Mouse (Mus musculus) urinary bladder, postnatal 4 days (tissue): ENCODE data around the gene Zscan22.
A peak's percentile ranks its signal among the peaks of the same experiment; 100 is the strongest.
"Not testable (repeated sequence)": the region's sequence is repeated elsewhere in the genome, so short reads cannot be mapped to it uniquely, and the experiment has no call there.

ENCODE experiments used
- DNase-seq, 2 experiments: peaks; one replicate each; pipeline ENCODE4 v3.0.0; 2021 to 2022; ENCODE audit warnings: low spot score in 2 of 2

Gene Zscan22

DNA sequence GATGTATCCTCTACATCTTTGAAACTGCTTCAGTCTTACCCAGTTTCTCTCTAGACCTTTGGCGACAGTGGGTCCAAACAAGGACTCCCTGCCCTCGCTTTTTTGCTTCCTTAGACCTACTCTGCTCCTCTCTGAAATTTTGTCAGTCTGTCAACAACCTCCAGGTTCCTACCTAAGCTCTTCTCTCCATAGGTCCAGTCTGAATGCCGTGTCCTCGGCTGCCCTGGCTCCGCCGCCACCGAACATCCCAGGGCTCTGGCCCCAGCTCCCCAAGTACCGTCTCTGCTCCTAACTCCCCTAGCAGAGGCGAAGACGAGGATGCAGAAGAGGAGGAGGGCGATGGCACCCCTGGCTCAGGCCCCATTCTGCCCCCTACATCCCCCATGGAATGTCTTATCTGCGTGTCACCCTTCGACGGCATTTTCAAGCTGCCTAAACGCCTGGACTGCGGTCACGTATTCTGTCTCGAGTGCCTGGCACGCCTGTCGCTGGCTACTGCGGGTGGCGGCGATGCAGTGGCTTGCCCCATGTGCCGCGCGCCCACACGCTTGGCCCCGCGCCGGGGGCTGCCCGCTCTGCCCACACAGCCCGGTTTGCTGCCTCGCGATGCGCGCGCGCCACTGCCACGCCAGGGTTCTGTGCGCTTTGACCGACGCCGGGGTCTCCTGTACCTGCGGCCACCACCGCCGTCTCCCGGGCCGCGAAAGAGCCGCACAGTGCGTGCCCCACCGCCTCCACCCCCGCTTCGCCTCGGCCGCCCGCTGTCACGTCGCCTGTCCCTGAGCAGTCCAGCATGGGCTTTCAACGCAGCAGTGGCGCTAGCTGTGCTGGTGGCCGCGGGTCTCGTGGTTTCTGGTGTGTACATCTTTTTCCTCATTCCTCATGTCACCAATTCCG lies 30.3 kb downstream of the Zscan22 start:
- DNase-seq: no peak

- no peak for DNase-seq
These were observed 36.1 kb downstream of the Zscan22 start for GRCm38 (mm10) chr7:12933615-12934140.

DNA sequence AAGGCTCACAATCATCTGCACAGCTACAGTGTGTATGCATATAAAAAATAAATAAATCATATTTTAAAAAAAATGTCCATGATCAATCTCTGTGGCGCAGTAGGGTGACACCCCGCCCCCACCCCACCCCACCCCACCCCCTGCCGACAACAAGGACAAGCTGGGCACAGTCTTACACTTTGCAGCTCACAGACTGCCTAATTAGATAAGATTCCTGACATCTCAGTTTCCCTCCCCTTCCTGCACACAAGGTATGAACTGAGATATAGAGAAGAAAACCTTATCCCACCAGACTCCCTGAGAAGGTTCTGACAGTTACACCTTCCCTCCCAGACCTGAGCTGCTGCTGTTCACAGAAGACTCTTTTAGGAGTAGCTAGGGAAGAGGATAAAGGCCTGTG lies 37.2 kb downstream of the Zscan22 start:
- no peak for DNase-seq

- not testable (repeated sequence) for DNase-seq
These were observed 39.7 kb downstream of the Zscan22 start for GRCm38 (mm10) chr7:12937254-12937803.

GRCm38 (mm10) chr7:12940599-12940998 lies 43.0 kb downstream of the Zscan22 start:
- no peak for DNase-seq

DNA sequence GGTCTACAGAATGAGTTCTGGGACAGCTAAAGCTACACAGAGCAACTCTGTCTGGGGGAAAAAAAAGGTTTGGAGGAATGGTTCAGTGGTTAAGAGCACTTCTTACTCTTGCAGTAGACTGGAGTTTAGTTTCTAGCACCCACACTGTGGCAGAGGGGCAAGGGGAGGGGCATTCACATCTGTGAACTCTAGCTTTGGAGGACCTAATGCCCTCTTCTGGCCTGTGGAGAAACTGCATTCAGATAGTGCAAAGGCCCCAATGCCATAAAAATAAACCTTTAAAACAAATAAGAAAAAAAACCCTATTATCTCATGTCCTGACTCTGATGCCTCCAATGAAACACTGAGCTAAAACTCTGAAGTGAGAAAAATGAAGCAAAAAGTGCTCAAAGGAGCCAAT lies 45.9 kb downstream of the Zscan22 start:
- DNase-seq: no peak

DNA sequence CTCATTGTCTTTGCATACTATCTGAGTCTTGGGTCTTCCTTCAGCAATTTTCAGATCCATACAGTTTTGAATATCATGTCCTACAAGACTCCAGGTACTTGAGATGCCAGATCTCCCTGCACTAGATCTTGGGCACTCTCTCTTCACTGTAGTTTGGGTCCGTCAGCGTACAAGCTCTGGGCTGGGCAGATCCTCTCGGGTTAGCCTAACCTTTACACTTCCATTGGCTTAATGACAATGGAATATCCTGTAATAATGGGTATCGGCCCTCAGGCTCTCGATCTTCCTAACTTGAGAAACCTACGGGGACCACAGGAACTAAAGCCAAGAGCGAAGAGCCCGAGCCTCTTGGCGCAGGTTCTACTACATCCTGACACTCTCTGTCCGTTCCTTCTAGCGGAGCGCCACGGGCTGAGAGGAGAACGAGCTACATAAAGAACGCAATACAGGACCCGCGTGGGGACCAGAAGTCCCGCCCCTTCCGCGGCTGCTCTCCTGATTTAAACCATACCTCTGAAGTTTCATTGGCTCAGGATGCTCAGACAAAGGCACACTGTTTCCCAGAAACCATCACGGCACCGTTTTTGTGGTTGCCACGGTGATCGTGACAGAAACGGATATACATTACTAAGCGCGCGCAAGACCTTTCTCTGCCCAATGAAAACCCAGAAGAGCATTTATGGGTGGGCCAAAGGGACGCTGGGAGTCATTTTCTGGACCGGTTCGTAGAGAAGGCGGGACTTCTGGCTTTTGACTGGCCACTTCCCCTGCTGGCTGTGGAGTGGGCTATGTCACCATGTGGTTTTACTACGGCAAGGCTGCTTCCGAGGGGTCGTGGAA lies 51.6 kb downstream of the Zscan22 start:
- peak; percentile 88 to 90 for DNase-seq

- DNase-seq: no peak
These were observed 52.2 kb downstream of the Zscan22 start for GRCm38 (mm10) chr7:12949872-12950229.

DNA sequence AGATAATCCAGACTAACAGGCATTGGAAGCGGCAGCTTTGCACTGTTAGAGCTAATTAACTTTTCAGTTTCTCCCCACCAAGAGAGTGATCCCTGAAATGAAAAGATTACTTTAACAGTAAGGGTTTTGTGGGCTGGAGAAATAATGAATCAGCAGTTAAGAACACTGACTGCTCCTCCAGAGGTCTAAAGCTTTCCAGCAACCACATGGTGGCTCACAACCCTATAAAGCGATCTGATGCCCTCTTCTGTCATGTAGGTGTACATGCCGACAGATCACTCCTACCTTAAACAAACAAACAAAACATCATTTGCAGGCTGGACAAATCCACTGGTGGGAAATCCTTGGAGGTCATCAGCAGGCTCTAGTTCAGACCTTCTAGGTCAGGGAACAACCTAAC lies 57.3 kb downstream of the Zscan22 start:
- no peak for DNase-seq

GRCm38 (mm10) chr7:12957511-12957910 lies 59.9 kb downstream of the Zscan22 start:
- DNase-seq: no peak
